Mouse (Mus musculus): Measurements from ENCODE around the gene Erf. TPM values are rescaled to one million over a fixed set of nuclear protein-coding genes. Genes with fewer than 3 reads are reported as not detected.

Erf gene
- polyA plus RNA-seq, 1 experiment from 2014 or later = 3.7 TPM

DNA sequence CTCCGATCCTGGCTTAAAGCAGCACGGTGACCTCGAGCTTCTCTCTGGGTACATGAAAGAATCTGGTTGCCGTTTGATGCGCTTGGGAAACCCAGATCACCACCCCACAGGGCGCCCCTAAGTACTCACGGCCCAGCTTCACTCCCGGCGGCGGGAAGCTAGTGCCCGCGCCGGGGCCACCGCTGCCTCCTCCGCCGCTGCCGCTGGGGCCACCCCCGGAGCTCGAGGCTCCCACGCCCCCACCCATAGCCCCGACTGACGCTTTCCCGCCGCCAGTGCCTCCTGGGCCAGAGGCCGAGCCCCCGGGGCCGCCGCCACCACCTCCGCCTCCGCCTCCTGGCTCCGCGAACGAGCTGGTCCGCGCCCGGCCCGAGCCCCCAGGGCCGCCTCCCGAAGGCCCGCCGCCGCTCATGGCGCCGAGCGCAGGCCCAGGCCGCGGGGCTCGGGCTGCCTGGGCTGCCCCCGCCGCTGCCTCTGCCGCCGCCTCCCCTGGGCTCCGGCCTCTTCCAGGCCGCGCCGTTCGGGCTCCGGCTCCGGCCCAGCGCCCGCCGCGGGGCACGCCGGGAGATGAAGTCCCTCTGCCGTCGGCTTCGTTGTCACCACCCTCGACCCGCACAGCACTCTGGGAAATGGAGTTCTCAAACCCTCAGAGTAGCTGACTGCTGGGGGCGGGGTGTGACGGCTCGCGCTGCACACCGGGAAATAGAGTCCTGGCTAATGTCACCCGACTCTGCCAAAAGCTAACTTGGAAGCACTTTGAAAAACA is 13.1 kb downstream of the Erf start, which contains the start of gene Gsk3a:
TSS of gene Gsk3a (minus strand) at position 603 of the 766 bp plus-strand sequence.
- Histone ChIP-seq H3K4me2 (ENCODE audit: low read length) (peak within 1 kb of the TSS; percentile 78), H3K4me3 (ENCODE audit: low read length) (peak within 1 kb of the TSS; percentile 83), H3K27me3 (replicated peaks; ENCODE audit: control insufficient read depth, insufficient read depth, low read length) (no peaks in the 10 kb centered on the region), H3K9me3 (ENCODE audit: control insufficient read depth, low read length) (no peaks in the 10 kb centered on the region), H3K36me3 (ENCODE audit: control insufficient read depth, insufficient read depth, low read length) (peaks cover 16% of the 10 kb centered on the region), H3K27ac (ENCODE audit: low read depth, low read length) (peak within 1 kb of the TSS; percentile 91), H3K9ac (ENCODE audit: low read depth, low read length) (peak within 1 kb of the TSS; percentile 98), H3K4me1 (ENCODE audit: control insufficient read depth, insufficient read depth, low read depth, low read length) (peaks cover 28% of the 10 kb centered on the region)
- peak; percentile 89 for ATAC-seq
- under 1% methylated on average over 50 of the region's 76 CpGs for WGBS

DNA sequence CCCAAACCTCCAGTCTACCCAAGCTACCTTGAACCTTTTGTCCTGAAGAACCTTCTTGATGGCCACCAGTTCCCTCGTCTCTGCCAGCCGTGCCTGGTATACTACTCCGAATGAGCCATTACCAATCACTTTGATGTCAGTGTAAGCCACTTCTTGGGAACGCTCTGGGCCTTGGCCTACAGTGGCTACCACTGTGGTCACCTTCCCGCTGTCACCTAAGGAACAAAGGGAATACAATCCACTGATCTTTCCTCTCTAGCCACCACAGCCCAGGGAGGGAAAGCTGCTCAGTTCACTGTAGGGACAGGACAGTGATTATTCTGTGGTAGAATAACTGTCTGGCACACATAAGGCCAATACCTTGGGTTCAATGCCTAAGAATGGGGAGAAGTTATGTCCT is 15.0 kb downstream of the Erf start:
- Histone ChIP-seq H3K4me2 (ENCODE audit: low read length) (no peak overlapping the region), H3K4me1 (ENCODE audit: control insufficient read depth, insufficient read depth, low read depth, low read length) (peaks cover 28% of the 10 kb centered on the region), H3K27ac (ENCODE audit: low read depth, low read length) (no peak overlapping the region), H3K9ac (ENCODE audit: low read depth, low read length) (no peak overlapping the region; the same call in 1 of the 2 replicates), H3K9me3 (ENCODE audit: control insufficient read depth, low read length) (no peaks in the 10 kb centered on the region), H3K36me3 (ENCODE audit: control insufficient read depth, insufficient read depth, low read length) (peaks cover 32% of the 10 kb centered on the region), H3K4me3 (ENCODE audit: low read length) (no peak overlapping the region), H3K27me3 (replicated peaks; ENCODE audit: control insufficient read depth, insufficient read depth, low read length) (no peaks in the 10 kb centered on the region)
- WGBS = 90% methylated on average over 5 of the region's 5 CpGs
- ATAC-seq = no peak

DNA sequence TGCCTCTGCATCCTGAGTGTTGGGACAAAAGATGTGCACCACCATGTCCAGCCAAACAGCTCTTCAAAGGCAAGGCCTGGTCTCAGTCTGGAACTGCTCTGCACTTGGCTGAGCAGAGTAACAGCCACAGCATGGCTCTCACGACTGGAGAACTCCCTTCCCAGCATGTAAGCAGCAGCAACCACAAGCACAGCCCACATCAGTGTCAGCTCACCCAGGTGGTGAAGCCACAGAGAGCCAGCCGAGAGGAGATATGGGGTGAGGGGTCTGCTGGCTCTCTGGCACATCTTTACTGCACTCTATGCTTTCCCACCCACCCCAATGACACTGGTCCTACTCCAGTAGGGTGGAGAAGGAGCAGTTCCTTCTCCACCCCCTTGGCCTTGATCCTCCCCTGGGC is 17.5 kb downstream of the Erf start:
- Histone ChIP-seq H3K4me1 (ENCODE audit: control insufficient read depth, insufficient read depth, low read depth, low read length) (peaks cover 19% of the 10 kb centered on the region), H3K27me3 (replicated peaks; ENCODE audit: control insufficient read depth, insufficient read depth, low read length) (no peaks in the 10 kb centered on the region), H3K9ac (ENCODE audit: low read depth, low read length) (no peak overlapping the region), H3K36me3 (ENCODE audit: control insufficient read depth, insufficient read depth, low read length) (peaks cover 46% of the 10 kb centered on the region), H3K27ac (ENCODE audit: low read depth, low read length) (no peak overlapping the region), H3K9me3 (ENCODE audit: control insufficient read depth, low read length) (no peaks in the 10 kb centered on the region), H3K4me3 (ENCODE audit: low read length) (no peak overlapping the region), H3K4me2 (ENCODE audit: low read length) (no peak overlapping the region)
- no peak for ATAC-seq
- WGBS = 72% methylated on average over 2 of the region's 2 CpGs

DNA sequence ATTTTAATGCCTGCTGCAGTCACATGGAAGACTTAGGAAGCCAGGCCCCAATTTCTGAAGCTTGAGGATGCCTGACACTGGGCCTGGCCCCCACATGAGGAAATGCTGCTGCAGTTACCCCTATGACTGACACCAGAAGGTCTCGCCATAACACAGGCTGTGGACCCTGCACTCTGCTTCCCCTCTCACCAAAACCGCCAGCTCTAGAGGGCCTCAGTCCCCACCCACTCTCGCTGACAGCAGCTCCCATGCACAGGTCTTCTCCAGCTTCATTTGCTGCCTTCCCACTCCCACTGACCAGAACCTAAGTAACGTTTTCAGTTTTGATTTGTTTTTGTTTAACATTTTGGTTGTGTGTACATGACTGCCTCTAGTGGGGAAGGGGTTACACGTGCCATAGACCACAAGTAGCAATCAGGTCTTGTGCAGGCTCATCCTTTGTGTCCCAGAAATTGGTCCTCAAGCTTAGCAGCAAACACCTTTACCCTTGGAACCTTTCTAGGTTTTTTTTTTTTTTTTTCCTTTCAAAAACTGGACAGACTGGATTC is 18.4 kb downstream of the Erf start:
- no peaks in the 10 kb centered on the region for H3K9me3 ChIP-seq (ENCODE audit: control insufficient read depth, low read length)

DNA sequence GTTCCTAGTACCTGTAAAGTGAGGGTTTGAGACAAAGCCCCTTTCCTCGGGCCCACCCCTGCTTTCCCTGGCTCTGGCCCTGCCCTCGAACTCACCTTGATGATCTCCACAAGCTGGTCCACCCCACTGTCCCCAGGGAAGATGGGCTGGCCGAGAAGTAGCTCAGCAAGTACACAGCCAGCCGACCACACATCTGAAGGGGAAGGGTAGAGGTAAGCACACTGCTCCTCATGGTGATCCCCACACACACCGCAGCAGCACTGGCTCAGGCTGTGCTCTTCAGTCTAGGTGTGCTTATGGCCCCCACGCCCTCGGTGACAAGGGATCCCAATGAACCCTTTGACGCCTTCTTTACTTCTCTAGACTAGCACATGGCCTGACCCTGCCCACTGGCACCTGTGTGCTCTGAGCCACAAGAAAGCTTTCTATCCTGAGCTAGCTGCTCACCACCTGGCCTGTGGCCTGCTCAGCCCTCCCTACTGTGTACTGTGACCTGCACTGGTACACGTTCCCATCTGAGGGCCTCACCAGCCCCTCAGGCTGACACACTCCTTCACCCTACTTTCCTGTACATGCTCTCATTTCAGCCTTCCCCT is 19.8 kb downstream of the Erf start:
- Histone ChIP-seq H3K27ac (ENCODE audit: low read depth, low read length) (no peak overlapping the region), H3K9me3 (ENCODE audit: control insufficient read depth, low read length) (no peaks in the 10 kb centered on the region), H3K27me3 (replicated peaks; ENCODE audit: control insufficient read depth, insufficient read depth, low read length) (no peaks in the 10 kb centered on the region), H3K9ac (ENCODE audit: low read depth, low read length) (no peak overlapping the region), H3K4me1 (ENCODE audit: control insufficient read depth, insufficient read depth, low read depth, low read length) (peaks cover 7% of the 10 kb centered on the region), H3K36me3 (ENCODE audit: control insufficient read depth, insufficient read depth, low read length) (peaks cover 54% of the 10 kb centered on the region), H3K4me2 (ENCODE audit: low read length) (no peak overlapping the region), H3K4me3 (ENCODE audit: low read length) (no peak overlapping the region)
- ATAC-seq = no peak
- WGBS = 88% methylated on average over 9 of the region's 9 CpGs

More for the DNA sequence above, 18.4 kb downstream of the Erf start:
- peaks cover 46% of the 10 kb centered on the region for H3K36me3 ChIP-seq (ENCODE audit: control insufficient read depth, insufficient read depth, low read length)
- no peak for ATAC-seq
- no peaks in the 10 kb centered on the region for H3K27me3 ChIP-seq (replicated peaks; ENCODE audit: control insufficient read depth, insufficient read depth, low read length)
- H3K27ac ChIP-seq (ENCODE audit: low read depth, low read length) = no peak overlapping the region
- H3K4me2 ChIP-seq (ENCODE audit: low read length) = no peak overlapping the region
- 60% methylated on average over 5 of the region's 5 CpGs for WGBS
- H3K4me1 ChIP-seq (ENCODE audit: control insufficient read depth, insufficient read depth, low read depth, low read length) = peaks cover 19% of the 10 kb centered on the region
- no peak overlapping the region for H3K4me3 ChIP-seq (ENCODE audit: low read length)
- H3K9ac ChIP-seq (ENCODE audit: low read depth, low read length) = no peak overlapping the region

DNA sequence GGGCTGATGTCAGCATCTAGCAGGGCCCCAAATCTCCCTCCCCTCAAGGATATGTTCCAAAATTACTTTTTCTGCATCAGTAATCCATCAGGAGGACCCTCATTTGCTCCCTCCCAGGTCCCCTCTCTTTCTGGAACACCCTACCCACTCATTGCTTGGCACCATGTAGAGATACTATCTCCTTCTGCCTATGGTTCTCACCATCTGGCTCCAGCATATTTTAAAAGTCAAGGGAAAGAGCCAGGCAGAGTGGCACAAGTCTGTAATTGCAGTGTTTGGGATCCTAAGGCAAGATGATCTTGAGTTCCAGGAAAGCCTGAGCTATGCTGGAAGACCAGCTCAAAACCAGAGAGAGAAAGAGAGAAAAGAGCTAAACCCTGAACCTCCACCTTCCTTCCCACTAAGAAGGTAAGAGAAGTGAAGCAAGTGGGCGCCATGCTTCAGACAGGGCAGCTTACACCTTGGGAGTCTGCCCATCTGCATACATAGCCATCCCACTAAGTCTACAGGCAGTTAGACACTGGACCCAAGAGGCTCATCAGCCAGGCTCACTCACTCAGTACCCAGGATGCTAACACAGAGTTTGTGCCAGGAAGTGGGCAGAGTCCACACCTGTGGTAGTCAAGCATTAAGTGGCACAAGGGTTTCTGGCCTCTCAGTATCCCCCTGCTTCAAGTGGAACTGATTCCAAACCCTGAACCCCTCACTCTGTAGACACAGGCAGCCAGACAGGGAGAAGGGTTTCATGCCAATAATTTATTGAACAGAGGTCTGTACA is 22.8 kb downstream of the Erf start:
- WGBS = 100% methylated on average over 1 of the region's 1 CpGs
- Histone ChIP-seq H3K27ac (ENCODE audit: low read depth, low read length) (no peak overlapping the region), H3K4me1 (ENCODE audit: control insufficient read depth, insufficient read depth, low read depth, low read length) (no peaks in the 10 kb centered on the region), H3K27me3 (replicated peaks; ENCODE audit: control insufficient read depth, insufficient read depth, low read length) (no peaks in the 10 kb centered on the region), H3K4me3 (ENCODE audit: low read length) (no peak overlapping the region), H3K4me2 (ENCODE audit: low read length) (no peak overlapping the region), H3K36me3 (ENCODE audit: control insufficient read depth, insufficient read depth, low read length) (peaks cover 59% of the 10 kb centered on the region), H3K9me3 (ENCODE audit: control insufficient read depth, low read length) (no peaks in the 10 kb centered on the region), H3K9ac (ENCODE audit: low read depth, low read length) (no peak overlapping the region)
- no peak for ATAC-seq

DNA sequence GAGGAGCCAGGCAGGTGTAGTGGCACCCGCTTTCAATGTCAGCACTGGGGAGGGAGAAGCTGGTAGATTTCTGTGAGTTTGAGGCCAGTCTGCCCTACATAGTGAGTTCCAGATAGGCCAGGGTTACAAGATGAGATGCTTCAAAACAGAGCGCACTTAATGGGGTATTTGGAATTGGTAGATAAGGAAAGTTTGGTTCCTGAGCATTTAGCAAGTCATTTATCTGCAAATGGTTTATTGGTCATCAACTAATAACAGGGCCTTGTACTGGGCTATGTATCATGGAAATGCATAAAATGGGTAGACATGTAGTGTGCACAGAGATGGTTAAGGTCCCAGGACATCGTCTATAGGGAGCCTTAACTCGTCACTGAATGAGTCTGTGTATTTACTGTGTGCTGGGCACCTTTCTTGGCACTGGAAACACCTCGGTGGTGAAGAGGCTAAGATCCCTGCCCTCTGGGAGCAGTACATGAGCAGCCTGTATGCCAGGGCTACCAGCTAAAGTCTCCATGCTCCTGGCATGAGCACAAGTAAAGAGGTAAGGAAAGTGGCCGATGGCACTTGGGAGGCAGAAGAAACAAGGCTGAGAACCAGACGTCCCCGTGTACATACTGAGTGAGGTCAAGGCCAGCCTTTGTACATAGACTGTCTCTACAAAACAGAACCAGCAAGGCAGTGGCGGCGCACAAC is 28.1 kb downstream of the Erf start:
- Histone ChIP-seq H3K4me1 (ENCODE audit: control insufficient read depth, insufficient read depth, low read depth, low read length) (peaks cover 27% of the 10 kb centered on the region), H3K9me3 (ENCODE audit: control insufficient read depth, low read length) (no peaks in the 10 kb centered on the region), H3K4me2 (ENCODE audit: low read length) (peak overlapping the region; percentile 92), H3K27ac (ENCODE audit: low read depth, low read length) (no peak overlapping the region), H3K27me3 (replicated peaks; ENCODE audit: control insufficient read depth, insufficient read depth, low read length) (no peaks in the 10 kb centered on the region), H3K9ac (ENCODE audit: low read depth, low read length) (peak overlapping the region; percentile 85; the same call in 1 of the 2 replicates), H3K36me3 (ENCODE audit: control insufficient read depth, insufficient read depth, low read length) (peaks cover 26% of the 10 kb centered on the region), H3K4me3 (ENCODE audit: low read length) (peak overlapping the region; percentile 78)
- 86% methylated on average over 10 of the region's 10 CpGs for WGBS
- ATAC-seq = no peak

DNA sequence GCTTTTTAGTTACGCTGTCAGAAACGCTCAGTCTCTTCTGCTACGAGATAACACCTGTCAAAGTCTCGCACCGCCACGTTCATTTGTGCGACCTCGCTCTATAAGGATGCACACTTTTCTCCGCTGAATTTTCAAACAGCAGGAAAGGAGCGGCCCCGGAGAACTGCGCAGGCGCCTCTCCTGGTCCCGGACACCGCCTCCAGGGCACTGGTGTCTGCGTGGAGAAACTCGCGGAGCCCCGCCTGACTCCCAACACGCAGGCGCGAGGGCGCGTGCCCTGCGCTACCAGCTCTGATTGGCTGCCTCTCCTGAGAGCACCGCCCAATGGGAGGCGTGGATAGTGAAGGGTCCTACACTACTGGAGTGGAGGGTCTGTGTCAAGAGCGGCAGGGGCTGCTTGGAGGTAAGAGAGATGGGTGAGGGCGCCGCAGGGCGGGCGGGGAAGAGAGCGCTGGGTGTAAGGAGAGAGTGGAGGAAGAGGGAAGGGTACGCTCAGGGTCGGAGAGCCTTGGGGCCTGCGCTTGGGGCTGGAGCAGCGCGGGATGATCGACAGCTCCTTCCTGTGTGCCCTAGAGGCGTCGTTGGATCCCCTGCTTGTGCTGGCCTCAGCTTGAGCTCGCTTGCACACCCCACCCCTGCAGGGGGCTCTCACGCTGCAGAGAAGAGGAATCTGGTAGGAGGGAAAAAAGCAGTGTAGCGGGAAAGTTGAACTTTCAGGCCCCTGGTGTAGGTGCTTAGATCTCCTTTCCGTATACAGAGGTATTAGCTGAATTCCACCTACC is 29.3 kb downstream of the Erf start, which contains the start of gene Zfp526:
TSS of gene Zfp526 (plus strand) at position 324 of the 782 bp plus-strand sequence.
- Histone ChIP-seq H3K36me3 (ENCODE audit: control insufficient read depth, insufficient read depth, low read length) (peaks cover 23% of the 10 kb centered on the region), H3K27me3 (replicated peaks; ENCODE audit: control insufficient read depth, insufficient read depth, low read length) (no peaks in the 10 kb centered on the region), H3K4me2 (ENCODE audit: low read length) (peak within 1 kb of the TSS; percentile 92), H3K4me3 (ENCODE audit: low read length) (peak within 1 kb of the TSS; percentile 78), H3K27ac (ENCODE audit: low read depth, low read length) (peak within 1 kb of the TSS; percentile 91), H3K9me3 (ENCODE audit: control insufficient read depth, low read length) (no peaks in the 10 kb centered on the region), H3K9ac (ENCODE audit: low read depth, low read length) (peak within 1 kb of the TSS; percentile 85), H3K4me1 (ENCODE audit: control insufficient read depth, insufficient read depth, low read depth, low read length) (peaks cover 27% of the 10 kb centered on the region)
- ATAC-seq = peak; percentile 96
- WGBS = under 1% methylated on average over 44 of the region's 45 CpGs

Data from hindbrain, embryonic 16.5 days (tissue).